Mouse (Mus musculus) C2C12 (cell line): ENCODE data around the gene Otop2.

ENCODE experiments used
- CTCF ChIP-seq: IDR thresholded peaks from one replicate; pipeline ENCODE4 v1.5.1; 2011; ENCODE audit not compliant: control insufficient read depth, insufficient read depth, insufficient read length
- FOSL1 ChIP-seq: IDR thresholded peaks from one replicate; pipeline ENCODE4 v1.8.0; 2011; ENCODE audit warnings: mild to moderate bottlenecking, low read length; ENCODE audit not compliant: poor library complexity, insufficient read depth, severe bottlenecking
- MYOG ChIP-seq: IDR thresholded peaks from one replicate; pipeline ENCODE4 v1.6.1; 2011; ENCODE audit not compliant: control insufficient read depth, insufficient read length; ENCODE audit errors: extremely low read depth

DNA sequence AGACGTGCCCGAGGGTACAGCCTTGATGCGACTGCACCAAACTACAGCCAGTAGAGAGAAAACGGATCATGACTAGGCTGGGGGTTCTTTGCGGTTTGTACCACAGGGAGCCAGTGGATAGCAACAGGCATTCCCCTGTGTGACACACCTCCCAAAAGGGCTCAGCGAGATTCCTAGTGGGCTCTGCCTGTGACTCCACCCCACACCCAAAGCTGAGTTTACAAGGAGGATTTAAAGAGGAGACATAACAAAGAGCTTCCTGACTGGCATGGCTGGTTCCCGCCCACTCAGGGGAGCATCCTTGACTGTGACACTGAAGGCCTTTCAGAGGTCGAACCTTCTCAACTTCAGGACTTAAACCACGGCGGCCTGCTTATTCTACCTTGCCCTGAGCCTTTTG lies 15.5 kb upstream of the Otop2 start:
- TF ChIP-seq FOSL1 (no peak), CTCF (no peak), MYOG (no peak)
